Mouse (Mus musculus): ENCODE measurements around the gene Serpina16.
"Not testable (repeated sequence)": the region's sequence is repeated elsewhere in the genome, so short reads cannot be mapped to it uniquely, and the experiment has no call there.

Gene Serpina16

DNA sequence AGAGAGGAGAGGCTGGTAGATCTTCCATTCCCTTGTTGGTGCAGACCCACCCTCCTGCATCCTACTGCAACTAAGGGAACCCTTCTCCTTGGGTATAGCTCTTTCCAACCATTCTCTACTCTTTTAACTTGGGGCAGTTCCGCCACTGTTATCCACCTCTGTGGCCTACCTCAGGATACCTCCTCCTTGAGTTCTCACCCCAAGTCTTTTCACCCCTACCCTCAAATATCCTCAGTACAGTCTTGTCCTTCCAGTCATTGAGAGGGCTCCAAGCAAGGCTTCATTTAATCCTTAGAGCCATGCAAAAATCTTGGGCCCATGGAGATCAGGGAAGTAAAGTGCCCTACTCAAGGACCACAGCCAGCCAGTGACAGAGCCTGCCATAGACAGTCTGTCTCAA, at the start of gene Serpina16:
Gene Serpina16, minus strand, starts transcription at position 101 of the 400 bp plus-strand sequence.
- no peak for DNase-seq (ENCODE audit: low spot score in 2 of 2)

DNA sequence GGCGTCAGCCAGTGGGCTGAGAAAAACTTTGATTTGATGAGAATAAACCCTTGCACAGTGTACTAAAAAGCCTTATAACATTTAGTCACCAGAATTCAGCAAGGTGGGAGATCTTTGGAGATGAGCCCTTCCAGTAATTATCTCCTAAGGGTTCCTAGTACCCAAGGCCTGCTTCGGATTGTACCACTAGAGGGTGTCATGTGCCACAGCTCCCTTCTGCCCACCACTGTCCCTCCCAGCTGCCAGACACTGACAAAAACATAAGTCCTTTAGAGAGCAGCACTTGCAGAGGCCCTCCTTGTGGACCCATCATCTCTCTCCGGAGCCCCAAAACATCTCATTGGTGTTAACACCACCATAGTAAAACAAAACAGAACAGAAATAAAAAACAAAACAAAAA, 35.6 kb upstream of the Serpina16 start:
- DNase-seq (ENCODE audit: low spot score in 2 of 2): no peak

DNA sequence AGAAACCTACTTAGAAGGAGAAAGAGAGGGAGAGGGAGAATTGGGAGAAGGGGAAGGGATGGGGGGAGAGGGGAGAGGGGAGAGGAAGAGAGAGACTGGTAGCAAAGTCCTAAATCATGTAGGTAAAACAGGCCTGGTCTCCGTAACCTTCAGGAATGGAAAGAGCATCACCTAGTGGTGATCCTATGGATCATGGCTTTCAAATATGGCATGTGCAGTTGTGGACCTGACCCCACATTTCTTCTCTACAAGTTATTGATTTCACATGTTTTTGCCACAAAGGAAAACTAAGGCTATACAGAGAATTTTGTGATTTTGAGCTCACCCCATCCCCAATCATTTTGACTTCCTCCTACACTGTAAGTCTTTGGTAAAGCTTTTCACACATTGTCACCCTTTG, 34.5 kb upstream of the Serpina16 start:
- no peak for DNase-seq (ENCODE audit: low spot score in 2 of 2)

DNA sequence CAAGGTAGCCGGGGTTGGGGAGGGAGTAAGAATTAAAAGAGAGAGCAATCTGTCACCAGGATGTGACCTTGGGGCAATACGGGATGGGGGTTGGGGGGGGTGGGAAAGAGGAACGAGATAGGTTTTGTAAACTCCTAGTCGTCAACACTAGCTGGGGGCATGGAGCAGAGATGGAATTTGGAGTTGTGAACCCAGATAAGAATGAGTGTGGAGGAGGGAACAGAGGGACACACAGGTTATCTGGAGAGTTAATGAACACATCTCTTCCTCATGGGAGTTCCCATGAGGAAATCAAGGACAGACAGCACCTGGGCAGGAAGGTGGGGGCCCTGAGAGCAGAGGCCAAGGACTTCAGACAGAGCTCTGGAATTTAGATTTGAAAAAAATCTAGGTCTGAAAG, 30.2 kb upstream of the Serpina16 start:
- DNase-seq (ENCODE audit: low spot score in 2 of 2): no peak

DNA sequence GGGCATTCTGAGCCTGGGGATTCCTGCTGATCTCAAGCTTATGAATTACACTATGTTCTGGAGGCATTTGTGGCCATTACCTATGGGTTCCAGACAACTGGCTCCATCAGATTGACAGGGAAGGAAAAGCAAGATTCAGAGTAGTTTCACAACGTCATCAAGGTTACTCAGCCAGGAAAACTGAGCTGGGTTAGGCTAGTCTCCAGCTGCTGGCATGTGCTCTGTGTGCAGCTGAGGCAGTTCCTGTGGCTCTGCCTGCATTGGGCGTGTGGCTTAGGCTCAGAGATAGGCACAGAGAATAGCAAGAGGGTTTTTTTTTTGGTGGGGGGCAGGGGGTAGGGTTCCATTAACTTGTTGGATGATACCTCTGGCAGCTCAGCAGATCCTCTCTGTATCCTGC, 29.6 kb upstream of the Serpina16 start:
- no peak for DNase-seq (ENCODE audit: low spot score in 2 of 2)

DNA sequence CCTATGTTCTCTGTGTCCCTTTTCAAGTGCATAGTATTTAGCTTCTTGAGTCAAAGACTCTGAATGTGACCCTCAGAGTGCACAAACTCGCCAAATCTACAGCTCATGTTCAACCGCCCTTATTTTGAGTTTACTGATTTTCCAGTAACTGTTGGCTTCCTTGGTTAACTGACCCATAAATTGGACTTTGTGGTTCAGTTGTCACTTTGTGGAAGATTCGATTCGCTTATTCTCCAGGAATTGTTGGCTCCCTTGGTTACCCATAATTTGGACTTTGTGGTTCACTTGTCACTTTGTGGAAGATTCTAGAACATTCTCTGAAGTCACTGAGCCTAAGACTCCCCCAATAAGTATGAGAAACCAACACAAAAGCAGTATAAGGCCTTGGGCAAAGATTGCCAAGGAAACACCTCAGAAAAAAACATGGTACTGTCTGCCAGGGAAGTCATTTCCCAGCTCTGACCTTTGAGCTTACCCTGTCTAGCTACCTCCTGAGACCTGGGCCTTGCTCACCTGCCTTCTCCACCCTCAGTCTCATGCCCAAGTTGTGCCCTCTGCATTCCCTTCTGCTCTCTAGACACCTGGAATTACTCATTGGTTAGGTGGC, 24.3 kb upstream of the Serpina16 start:
- no peak for DNase-seq (ENCODE audit: low spot score in 2 of 2)

DNA sequence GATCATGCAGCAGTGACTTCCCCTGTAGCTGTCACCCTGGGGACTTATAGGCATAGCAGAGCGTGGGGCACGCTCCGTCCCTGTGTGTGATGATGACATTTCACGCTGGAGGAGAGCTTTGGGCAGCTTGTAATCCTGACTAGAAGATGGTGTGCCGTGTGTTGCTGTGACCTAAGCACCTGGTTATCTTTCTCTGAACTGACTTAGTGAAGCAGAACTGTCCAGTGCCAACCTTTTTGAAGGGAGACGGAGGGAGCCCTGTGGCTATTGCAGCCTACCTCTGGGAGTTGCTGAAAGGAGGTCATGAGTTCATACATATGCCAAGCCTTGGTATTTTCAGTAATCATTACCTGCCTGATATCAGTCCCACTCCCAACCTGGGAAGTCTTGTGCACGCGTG, 19.5 kb upstream of the Serpina16 start, which contains the start of gene Serpina1f:
Gene Serpina1f, minus strand, starts transcription at position 101 of the 400 bp plus-strand sequence.
- no peak for DNase-seq (ENCODE audit: low spot score in 2 of 2)

DNA sequence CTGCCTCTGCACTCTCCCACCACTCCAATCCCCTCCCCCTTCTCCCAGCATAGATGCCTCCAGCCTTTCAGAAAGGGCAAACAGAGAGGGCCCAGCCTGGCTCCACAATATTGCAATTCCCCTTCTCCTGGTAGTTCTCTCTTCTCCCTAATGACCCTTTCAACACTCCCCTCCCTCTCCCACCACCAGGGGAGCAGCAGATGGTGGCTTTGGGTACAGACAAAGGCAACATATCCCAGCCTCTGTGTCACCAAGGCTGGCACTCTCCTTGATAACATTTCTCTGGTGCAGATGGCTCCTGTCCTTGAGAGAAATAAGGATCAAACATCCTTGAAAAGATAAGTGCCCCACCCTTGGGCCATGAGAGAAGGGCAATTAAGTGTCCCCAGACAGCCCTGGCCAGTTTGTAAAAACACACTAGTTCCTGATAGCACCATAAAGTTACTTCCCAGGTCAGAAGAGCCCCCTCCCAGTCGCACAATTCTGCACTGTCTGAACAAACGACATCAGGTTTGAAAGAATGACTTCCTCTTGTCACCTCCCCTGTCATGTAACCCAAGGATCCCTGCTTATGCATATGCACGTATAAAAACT, 12.4 kb upstream of the Serpina16 start:
- no peak for DNase-seq (ENCODE audit: low spot score in 2 of 2)

DNA sequence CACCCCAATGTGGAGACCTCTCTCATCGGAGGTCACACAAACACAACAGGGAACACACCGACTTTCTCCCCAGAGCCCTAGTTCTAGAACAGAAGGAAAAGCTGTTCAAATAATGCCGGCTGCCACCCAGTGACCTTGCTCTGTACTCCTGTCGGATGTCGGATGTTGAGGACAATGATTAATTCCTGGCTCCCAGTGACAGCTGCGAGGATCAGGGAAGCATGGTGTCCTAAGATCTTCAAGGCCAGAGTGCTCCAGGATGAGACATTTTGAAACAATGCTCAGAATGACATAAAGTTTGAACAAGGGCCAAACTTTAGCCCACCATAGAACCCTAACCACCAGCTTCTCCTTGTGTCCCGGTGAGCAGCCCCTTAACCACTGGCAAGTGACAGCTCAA, 11.1 kb upstream of the Serpina16 start:
- DNase-seq (ENCODE audit: low spot score in 2 of 2): no peak

DNA sequence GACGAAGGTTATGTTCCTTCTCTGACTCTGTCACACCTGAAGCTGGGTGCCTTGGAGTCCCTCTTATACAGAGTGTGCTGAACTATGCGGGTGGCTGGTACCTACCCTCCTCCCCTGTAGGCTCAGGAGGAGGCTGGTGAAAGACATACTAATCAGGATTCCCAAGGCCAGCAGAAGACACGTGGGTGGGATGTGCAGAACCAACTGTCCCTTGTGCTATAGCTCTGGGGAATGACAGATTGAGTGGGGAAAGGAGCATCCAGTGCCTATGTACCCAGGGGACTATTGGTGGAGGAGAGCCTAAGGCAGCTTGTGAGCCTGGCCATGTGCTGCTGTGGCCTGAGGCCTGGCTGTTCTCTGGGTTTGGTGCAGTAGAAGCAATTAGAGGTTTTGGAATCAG, 10.1 kb upstream of the Serpina16 start:
- DNase-seq (ENCODE audit: low spot score in 2 of 2): no peak

DNA sequence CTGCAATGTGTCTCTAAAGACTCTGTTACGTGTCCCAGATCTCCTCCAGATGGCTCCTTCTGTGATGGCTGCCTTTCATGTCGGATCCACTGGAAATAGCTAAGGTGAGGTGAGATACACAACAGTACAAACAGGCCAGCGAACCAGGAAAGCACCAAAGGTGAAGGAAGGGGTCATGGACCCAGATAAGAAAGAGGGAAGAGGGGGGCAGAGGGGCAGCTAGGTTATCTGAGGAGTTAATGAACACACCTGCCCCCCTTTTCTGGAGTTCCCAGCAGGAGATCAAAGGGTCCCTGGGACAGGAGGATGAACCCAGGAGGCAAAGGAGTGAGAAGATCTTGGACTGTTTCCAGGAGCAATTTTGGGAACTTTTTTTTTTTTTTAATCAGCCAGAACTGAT, 9.4 kb upstream of the Serpina16 start:
- DNase-seq (ENCODE audit: low spot score in 2 of 2): no peak

DNA sequence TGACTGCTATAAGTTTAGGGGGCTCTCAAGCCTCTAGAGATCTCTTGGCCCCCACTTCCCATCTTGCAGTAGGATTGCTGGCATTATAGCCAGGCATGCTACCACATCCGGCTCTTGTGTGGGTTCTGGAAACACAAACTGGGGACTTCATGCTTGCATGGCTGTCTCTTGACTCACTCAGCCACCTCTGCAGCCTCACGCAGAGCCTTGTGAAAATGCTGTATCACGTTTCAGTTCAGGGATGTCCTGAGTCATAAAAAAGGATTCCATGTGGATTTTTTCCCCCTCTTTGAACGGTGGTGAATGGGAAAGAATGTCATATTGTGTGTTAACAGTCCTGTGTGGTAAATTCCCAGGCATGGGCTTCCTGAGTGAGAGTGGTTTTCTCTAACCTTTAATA, 7.8 kb upstream of the Serpina16 start:
- no peak for DNase-seq (ENCODE audit: low spot score in 2 of 2)

DNA sequence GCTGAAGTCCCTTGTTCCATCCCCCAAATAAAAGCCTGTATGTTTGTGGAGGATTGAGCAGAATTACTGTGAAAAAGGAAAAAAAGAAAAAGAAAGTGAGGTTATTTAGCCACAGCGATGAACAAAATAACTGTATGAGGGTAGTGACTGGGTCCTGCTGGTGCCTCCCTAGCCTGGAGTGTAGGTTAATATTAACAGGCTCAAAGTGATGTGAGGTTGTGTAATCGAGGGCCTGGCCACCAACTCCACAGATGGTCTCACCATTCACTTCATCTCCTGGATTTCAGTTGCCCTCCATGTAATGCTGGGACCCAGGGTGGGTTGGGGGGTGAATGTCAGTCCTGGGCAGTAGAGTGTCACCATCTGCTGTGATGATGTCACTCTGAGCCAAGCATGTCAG, 5.8 kb upstream of the Serpina16 start:
- DNase-seq (ENCODE audit: low spot score in 2 of 2): no peak

DNA sequence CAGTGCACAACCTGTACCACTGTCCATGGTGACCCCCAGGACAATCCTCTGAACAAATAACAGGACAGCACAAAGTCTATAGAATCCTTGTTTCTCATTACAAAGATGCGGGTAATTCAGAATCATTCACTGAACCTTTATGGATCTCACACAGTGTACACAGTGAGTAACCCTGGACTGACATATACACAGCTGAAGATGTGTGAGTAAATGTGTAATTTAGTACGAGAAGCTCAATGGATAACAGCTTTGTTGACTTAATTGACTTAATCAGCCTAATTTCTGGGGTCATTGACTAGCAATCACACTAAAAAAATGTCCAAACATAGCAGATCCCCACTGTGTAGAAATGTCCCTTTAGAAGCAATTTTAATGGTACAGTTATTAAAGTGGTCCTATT, 5.2 kb upstream of the Serpina16 start:
- no peak for DNase-seq (ENCODE audit: low spot score in 2 of 2)

DNA sequence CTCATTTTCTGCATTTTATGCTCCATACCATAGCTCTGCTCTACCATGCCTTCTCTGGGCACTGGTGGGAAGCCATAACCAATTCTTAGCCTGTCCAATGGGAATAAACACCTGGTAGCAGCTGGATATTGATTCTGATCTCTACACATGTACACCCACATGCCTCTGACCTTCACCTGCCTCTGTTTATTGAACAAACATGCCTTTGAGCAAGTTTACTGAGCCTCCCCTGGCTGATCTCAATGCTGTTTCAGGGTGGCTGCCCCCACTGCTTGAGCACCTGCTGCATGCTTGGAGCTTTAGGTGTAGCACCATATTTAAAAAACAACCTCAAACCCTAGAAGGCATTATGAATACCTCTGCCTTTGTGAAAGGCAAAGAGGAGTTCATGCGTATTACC, 3.9 kb upstream of the Serpina16 start:
- not testable (repeated sequence) for DNase-seq (ENCODE audit: low spot score in 2 of 2)

DNA sequence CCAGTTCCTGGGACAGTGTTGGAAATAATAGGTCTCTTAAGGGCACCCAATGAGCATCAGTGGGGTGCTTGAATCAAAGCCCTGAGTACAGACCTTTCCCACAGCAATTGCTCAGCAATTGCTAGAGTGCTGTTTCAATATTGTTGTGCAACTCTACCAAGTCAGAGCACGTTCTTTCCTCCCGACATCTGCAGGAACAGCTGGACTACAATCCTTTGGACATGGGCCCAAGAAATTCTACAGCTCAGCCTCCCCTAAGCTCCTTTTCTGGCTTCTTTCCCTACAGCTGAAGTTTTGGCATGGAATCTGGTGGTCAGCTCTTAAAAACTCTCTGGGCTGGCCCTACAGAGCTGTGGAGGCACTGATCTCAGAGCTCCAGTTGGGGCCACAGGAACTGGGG, 2.8 kb downstream of the Serpina16 start:
- DNase-seq (ENCODE audit: low spot score in 2 of 2): no peak

DNA sequence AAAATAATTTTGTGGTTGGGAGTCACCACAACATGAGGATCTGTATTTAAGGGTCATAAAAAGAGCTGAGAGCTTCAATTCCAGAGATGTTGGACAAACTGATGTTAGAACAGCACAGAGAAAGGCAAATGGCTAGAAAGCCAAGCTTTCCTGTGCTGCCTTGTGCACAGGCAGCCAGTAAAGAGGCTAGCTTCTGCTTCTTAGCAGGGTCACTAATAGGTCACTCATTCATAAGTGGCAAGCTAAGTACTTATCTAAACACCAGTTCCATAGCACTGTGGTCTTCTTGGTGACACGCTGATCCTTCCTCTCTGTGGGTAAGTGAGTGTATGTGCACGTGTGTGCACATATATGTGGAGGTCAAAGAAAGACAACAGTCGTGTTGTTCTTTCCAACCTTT, 4.5 kb downstream of the Serpina16 start:
- DNase-seq (ENCODE audit: low spot score in 2 of 2): no peak

DNA sequence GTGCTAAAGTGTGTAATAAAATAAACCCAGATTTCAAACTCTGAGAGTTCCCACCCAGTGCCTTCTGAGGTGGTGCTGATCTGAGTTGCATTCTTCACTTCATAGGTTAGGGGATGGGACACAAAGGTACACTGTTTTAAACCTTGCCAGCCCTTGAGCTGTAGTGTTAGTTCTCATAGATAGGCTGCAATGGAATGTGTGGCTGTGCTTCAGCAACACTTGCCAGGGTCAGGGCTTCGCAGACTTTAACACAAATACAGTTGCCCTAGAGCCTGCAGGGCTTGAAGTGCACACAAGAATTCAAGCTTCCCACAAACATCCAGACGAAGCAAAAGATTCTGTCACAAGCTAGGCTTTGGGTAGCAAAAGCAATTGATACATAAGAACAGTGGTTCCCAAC, 5.0 kb downstream of the Serpina16 start:
- no peak for DNase-seq (ENCODE audit: low spot score in 2 of 2)

DNA sequence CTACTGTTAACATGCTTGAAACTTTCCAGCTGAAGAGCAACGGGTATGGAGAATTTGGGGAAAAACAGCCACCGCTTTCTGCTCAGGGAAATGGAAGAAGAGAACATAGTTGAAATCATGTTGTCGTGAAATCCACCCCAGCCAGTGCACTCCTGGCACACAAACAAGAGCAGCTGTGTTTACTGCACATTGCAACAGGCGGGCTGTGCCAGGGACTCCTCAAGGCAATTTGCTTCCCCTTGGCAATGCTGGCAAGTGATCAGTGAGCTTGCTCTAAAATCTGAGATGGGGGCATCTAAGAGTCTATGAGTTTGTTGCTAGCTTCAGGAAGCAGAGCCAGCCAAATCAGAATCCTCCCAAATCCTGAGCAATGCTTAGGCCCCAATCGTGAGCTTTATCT, 5.6 kb downstream of the Serpina16 start:
- DNase-seq (ENCODE audit: low spot score in 2 of 2): no peak

DNA sequence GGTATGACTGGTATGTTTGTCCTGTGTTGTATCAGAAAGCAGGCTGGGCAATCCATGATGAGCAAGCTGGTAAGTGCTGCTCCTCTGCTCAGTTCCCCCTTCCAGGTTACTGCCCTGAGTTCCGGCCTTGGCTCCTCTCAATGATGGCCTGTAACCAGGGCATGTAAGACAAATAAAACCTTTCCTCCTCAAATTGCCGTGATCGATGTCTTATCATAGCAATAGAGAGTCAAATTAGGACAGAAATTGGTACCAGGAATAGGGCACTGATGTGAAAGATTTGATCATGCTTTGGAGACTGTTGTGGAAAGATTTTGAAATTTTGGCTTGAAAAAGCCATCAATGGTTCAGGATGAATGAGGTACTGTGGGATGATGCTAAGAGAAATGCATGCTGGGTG, 10.7 kb downstream of the Serpina16 start:
- no peak for DNase-seq (ENCODE audit: low spot score in 2 of 2)

DNA sequence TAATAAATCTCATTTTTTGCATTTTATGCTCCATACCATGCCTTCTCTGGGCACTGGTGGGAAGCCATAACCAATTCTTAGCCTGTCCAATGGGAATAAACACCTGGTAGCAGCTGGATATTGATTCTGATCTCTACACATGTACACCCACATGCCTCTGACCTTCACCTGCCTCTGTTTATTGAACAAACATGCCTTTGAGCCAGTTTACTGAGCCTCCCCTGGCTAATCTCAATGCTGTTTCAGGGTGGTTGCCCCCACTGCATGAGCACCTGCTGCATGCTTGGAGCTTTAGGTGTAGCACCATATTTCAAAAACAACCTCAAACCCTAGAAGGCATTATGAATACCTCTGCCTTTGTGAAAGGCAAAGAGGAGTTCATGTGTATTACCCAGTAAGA, 13.9 kb downstream of the Serpina16 start:
- DNase-seq (ENCODE audit: low spot score in 2 of 2): not testable (repeated sequence)

DNA sequence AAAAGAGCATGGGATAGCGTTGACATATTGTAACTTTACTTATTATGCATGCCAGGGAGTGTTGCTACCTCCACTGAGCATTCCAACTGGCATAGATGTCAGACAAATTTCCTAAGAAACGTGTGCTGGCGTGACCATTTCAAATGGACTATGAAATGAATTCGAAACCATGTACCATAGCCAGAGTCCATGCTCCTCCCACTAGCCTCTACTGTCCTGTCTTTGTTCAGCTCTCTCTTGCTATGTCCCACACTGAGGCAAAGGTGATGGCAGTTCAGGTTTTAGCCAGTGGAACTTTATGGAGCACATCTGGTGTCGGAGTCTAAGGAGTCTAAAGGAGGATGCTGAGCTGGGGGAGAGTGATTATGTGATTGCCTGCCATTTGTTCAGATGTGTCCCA, 15.9 kb downstream of the Serpina16 start:
- no peak for DNase-seq (ENCODE audit: low spot score in 2 of 2)

DNA sequence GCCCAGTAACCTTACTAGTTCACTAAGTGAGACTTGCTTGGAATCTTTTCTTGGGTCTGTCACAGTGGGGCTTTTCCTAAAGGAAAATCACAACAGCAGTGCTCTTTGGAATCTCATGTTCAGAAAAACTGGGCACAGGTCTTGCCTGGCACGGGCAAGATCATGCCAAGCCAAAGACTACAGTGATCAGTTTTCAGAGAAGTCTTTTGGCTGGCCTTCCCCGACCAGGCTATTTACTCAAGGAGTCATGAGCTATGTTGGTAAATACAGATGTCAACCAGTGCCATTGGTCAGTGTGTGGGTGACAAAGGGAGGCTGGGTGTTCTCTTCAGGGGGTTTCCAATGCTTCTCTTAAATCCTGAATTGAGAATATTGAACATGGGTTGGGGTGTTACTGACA, 16.8 kb downstream of the Serpina16 start:
- no peak for DNase-seq (ENCODE audit: low spot score in 2 of 2)

DNA sequence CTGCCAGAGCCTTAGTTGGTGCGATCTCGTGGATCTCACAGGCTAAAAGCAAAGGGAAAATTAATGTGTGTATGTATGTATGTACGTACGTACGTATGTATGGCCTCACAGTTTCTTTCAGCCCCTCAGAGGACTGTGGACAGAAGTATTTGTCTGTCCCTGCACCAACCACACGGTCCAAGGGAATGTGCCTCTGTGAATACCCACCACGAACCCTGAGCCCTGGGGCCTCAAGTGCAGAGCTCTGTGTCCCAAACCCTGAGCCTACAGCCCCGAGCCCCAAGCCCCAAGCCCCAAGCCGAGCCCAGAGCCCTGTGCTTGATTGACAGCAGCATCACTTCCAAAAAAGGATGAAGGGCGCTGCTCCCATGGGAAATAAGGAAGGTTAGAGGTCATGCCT, 17.9 kb downstream of the Serpina16 start:
- DNase-seq (ENCODE audit: low spot score in 2 of 2): no peak
